Mouse (Mus musculus) fat pad, adult 2 months (tissue): ENCODE results near the gene Pdpr.
"Not testable (repeated sequence)": the region's sequence is repeated elsewhere in the genome, so short reads cannot be mapped to it uniquely, and the experiment has no call there.

Experiments
- DNase-seq: peaks from one replicate; pipeline ENCODE4 v3.0.0-alpha.2; 2011; ENCODE audit warnings: low read depth, low spot score; ENCODE audit errors: extremely low read depth

The Pdpr gene

GRCm38 (mm10) chr8:111090126-111090525 lies 4.3 kb upstream of the Pdpr start:
- DNase-seq: no peak

DNA sequence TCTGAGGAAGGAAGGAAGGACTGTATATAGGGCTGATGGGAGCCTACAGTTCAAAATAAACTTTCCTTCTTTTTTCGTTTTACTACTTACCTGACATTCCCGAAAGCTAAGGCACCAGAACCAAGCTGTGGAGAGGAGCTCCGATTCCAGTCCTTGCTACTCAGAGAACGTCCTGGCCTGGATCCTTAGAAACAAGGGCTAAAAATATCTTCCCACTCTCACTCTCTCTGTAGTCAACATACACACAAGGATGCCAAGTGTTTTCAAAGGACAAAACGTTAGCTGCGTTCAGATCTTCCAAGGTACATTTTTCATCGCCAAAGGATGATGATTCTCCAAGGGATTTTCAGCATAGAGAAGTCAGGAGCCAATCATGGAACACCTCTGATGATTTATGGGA lies 2.7 kb upstream of the Pdpr start:
- no peak for DNase-seq

DNA sequence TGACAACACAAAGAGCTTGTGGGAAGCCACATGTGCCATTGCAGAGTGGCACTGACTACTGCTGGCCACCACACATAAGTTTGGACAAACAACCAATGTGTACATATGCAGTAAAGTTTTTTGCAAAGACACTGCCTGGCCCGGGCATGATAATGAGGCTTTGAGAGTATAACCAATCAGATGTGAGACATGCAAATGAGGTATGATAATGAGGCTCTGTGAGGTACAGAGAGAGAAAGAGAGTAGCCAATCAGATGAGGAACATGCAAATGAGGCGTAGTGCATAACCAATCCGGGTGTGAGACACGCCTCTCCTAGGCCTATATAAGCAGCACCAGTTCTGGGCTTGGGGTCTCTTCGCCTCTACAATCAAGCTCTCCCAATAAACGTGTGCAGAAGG lies 2.1 kb upstream of the Pdpr start, which contains the start of gene Clec18a:
Gene Clec18a, minus strand, starts transcription at position 101 of the 400 bp plus-strand sequence.
- DNase-seq: not testable (repeated sequence)

DNA sequence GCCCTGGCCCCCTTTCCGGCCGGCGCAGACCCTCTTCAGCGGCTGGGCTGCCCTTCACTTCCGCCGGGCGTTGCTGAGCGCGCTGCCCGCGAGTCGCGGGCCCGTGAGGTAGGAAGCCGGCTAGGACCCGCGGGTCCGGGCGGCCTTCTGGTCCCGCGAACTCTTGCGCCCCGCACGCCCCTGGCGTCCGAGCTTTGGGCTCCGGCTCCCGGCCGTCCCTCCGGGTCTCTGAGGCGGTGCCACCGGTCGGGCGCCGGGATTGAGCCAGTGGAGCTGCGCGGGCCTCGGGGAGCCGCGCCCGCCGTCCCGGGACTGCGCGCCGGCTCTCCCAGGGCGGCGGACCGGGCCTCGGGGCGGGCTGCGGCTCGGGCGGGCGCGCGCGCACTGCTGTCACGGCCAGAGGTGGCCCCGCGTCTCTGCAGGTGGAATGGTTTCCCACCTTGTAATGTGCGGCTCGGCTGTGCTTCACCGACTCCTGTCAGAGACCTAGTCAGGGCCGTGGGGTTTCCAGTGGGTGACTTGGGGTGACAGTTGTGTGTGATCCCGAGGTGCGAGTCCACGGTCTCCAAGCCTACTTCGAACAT lies 381 bp downstream of the Pdpr start:
- not testable (repeated sequence) for DNase-seq

DNA sequence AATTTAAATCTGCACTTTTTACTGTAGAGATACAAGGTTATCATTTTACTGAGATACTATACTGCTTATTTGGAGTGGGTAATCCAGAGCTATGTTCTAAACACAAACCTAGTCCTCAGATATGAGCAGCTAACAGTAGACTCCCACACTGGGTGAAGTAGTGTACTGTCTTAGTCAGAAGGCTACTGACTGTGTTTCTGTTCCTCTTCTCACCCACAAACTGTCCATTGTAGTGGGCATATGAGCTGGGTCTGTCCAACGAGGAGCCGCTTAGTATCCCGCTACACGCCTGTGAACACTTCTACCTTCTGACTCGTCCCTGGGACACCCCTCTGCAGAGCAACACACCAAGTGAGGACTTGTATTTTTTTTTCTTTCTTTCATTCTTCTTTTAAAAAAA lies 20.5 kb downstream of the Pdpr start:
- DNase-seq: no peak

DNA sequence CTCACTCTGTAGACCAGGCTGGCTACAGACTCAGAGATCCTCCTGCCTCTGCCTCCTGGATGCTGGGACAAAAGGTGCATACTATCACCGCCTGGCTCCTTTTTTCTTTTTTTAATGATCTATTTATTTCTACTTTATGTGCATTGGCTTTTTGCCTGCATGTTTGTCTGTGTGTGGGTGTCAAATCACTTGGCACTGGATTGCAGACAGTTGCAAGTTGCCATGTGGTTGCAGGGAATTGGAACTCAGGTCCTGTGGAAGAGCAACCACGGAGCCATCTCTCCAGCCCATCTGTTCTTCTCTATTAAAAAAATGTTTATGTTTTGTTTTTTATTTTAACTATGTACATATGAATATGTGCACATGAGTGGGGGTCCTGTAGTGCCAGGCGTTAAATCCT lies 25.1 kb downstream of the Pdpr start:
- no peak for DNase-seq

GRCm38 (mm10) chr8:111130756-111131155 lies 36.3 kb downstream of the Pdpr start:
- peak; percentile 88 for DNase-seq

DNA sequence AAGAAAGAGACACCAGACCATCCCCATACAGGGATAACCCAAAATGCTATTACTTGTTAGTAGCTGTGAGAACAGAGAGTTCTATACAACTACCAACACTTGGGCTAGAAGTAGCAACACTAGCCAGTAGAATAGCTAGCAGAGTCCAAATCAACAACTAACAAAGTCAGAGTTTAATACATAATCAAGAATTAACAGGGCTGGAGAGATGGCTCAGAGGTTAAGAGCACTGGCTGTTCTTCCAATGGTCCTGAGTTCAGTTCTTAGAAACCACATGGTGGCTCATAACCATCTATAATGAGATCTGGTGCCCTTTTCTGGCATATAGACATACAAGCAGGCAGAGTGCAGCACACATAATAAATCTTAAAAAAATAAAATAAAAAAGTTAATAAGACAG lies 48.1 kb downstream of the Pdpr start:
- DNase-seq: no peak

- DNase-seq: not testable (repeated sequence)
Observed at GRCm38 (mm10) chr8:111144901-111145459, 50.5 kb downstream of the Pdpr start.

DNA sequence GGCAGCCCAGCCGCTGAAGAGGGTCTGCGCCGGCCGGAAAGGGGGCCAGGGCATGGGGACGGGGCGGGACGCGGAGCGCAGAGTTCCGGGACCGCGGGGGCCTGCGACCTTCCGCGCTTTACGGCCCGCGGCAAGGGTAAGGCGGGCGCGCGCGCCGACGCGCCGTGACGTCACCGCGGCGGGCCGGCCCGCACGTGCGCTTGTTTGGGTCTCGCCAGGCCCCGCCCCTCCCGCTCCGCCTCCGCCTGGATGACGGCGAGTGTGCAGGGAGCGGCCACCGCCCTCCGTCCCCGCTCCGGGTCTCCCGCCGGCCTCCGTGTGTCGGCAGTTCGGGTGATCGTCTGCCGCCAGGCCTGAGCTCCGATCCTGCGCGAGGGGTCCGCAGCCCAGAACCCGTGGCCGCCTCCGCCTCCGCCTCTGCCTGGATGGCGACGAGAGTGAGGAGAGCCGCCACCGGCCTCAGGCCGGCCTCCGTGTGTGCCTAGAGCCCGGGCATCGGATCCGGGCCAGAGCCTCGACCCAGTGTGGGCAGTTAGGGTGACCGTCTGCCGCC lies 51.1 kb downstream of the Pdpr start:
- DNase-seq: not testable (repeated sequence)

- DNase-seq: no peak
Observed at GRCm38 (mm10) chr8:111155721-111156436, 61.4 kb downstream of the Pdpr start.

DNA sequence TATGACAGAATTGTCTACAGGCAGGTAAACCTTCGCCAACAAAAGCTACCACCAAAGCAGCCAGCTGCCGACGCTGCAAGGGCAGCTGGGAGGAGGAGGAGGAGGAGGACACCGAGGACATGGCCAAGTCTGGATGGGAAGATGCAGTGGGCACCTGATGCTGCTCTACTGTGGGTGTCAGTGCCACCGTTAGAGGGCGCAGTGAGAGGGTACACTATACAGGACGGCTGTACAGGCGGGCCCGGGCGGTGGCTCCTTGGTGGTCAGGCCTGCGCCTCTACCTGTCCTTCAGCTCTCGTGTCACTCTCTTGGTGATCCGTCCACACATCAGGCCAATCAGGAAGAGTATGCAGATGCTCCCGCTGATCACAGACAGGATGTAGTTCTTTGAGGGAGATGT lies 63.2 kb downstream of the Pdpr start:
- DNase-seq: no peak

- no peak for DNase-seq
Observed at GRCm38 (mm10) chr8:111171661-111172060, 77.2 kb downstream of the Pdpr start.

DNA sequence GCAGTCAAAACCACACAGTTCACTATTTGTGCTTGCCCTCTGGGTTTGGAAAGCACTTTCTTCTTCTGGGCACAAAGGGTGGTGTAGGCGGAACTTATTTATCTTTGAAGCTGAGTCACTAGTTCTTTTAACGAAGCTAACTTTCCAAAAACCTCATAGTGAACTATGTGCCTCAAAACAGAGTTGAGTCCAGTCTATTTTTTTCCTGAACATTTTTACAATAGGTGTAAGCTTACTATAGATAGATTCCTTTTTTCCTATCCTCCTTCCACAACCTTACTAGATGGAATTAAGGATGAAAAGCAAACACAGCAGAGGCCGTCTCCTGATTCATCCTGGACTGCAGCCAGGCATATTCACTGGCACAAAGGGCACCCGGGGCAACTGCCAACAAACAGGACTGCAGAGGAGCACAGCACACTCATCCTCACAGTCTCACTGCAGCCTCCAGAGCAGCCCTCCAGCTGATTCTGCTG lies 91.1 kb downstream of the Pdpr start:
- peak; percentile 81 for DNase-seq
